Mouse (Mus musculus): ENCODE results near the gene Epha1.

Epha1 gene

GRCm38 (mm10) chr6:42354076-42355019 is 18.7 kb downstream of the Epha1 start:
- CTCF ChIA-PET = no interaction called here

- CTCF ChIA-PET = interaction anchor here (0.6 kb wide), 1 partner anchor 1260 kb away, joined by 3 read pairs; no protein-coding TSS in a partner anchor
These were observed 19.9 kb downstream of the Epha1 start for GRCm38 (mm10) chr6:42353180-42353579.

GRCm38 (mm10) chr6:42352486-42352846 is 20.6 kb downstream of the Epha1 start:
- CTCF ChIA-PET = no interaction called here

- CTCF ChIA-PET = no interaction called here
These were observed 21.1 kb downstream of the Epha1 start for GRCm38 (mm10) chr6:42351776-42352485.

GRCm38 (mm10) chr6:42350968-42351775 is 21.9 kb downstream of the Epha1 start:
- CTCF ChIA-PET = interaction anchor here (0.9 kb wide), 1 partner anchor 22 kb away, joined by 3 read pairs; no protein-coding TSS in a partner anchor

GRCm38 (mm10) chr6:42350021-42350967 is 22.8 kb downstream of the Epha1 start:
- CTCF ChIA-PET = interaction anchor here (0.9 kb wide), 1 partner anchor 23 kb away, joined by 3 read pairs; no protein-coding TSS in a partner anchor

GRCm38 (mm10) chr6:42349426-42350020 is 23.5 kb downstream of the Epha1 start, which contains the start of gene Zyx:
Gene Zyx, plus strand, starts transcription at chr6:42349630.
- CTCF ChIA-PET = interaction anchor here (1.0 kb wide), 1 partner anchor 25 kb away, joined by 3 read pairs; the partner anchor contains the start of gene Fam131b

- CTCF ChIA-PET = interaction anchor here (1.0 kb wide), 1 partner anchor 24 kb away, joined by 3 read pairs; the partner anchor contains the start of gene Fam131b
These were observed 24.1 kb downstream of the Epha1 start for GRCm38 (mm10) chr6:42349006-42349425.

GRCm38 (mm10) chr6:42348281-42349005 is 24.6 kb downstream of the Epha1 start:
- CTCF ChIA-PET = interaction anchor here (1.0 kb wide), 1 partner anchor 24 kb away, joined by 3 read pairs; the partner anchor contains the start of gene Fam131b

- CTCF ChIA-PET = no interaction called here
These were observed 28.8 kb downstream of the Epha1 start for GRCm38 (mm10) chr6:42344255-42344654.

- CTCF ChIA-PET = no interaction called here
These were observed 29.5 kb downstream of the Epha1 start for GRCm38 (mm10) chr6:42343361-42344120.

- CTCF ChIA-PET = no interaction called here
These were observed 30.9 kb downstream of the Epha1 start for GRCm38 (mm10) chr6:42342171-42342570.

GRCm38 (mm10) chr6:42339981-42340380 is 33.1 kb downstream of the Epha1 start:
- CTCF ChIA-PET = no interaction called here

GRCm38 (mm10) chr6:42339189-42339588 is 33.9 kb downstream of the Epha1 start:
- CTCF ChIA-PET = no interaction called here

- CTCF ChIA-PET = no interaction called here
These were observed 42.1 kb downstream of the Epha1 start for GRCm38 (mm10) chr6:42330946-42331345.

GRCm38 (mm10) chr6:42330216-42330615 is 42.9 kb downstream of the Epha1 start:
- CTCF ChIA-PET = no interaction called here

GRCm38 (mm10) chr6:42328757-42329156 is 44.3 kb downstream of the Epha1 start:
- CTCF ChIA-PET = no interaction called here

GRCm38 (mm10) chr6:42326509-42326908 is 46.6 kb downstream of the Epha1 start:
- CTCF ChIA-PET = no interaction called here

GRCm38 (mm10) chr6:42325268-42325609 is 47.8 kb downstream of the Epha1 start:
- CTCF ChIA-PET = interaction anchor here (0.7 to 2.0 kb wide), 6 partner anchors 24 to 703 kb away, joined by 3 to 12 read pairs (median 3); no protein-coding TSS in a partner anchor
